Mouse (Mus musculus): ENCODE data around the gene Krt76.

The Krt76 gene

GRCm38 (mm10) chr15:101892820-101893219 is at the start of gene Krt76:
Gene Krt76 (minus strand): TSS chr15:101892920.
- no peak for DNase-seq (ENCODE audit: low spot score in 2 of 2)

GRCm38 (mm10) chr15:101941948-101942347 is 49.2 kb upstream of the Krt76 start:
- DNase-seq (ENCODE audit: low spot score in 2 of 2): no peak

GRCm38 (mm10) chr15:101940274-101940829 is 47.6 kb upstream of the Krt76 start, which contains the start of gene Krt79:
Gene Krt79 (minus strand): TSS chr15:101940324.
- no peak for DNase-seq (ENCODE audit: low spot score in 2 of 2)

GRCm38 (mm10) chr15:101938600-101939308 is 46.0 kb upstream of the Krt76 start:
- DNase-seq (ENCODE audit: low spot score in 2 of 2): no peak

GRCm38 (mm10) chr15:101933024-101933423 is 40.3 kb upstream of the Krt76 start:
- no peak for DNase-seq (ENCODE audit: low spot score in 2 of 2)

GRCm38 (mm10) chr15:101929666-101930065 is 36.9 kb upstream of the Krt76 start:
- no peak for DNase-seq (ENCODE audit: low spot score in 2 of 2)

GRCm38 (mm10) chr15:101929087-101929486 is 36.4 kb upstream of the Krt76 start:
- DNase-seq (ENCODE audit: low spot score in 2 of 2): no peak

GRCm38 (mm10) chr15:101927340-101928080 is 34.8 kb upstream of the Krt76 start:
- no peak for DNase-seq (ENCODE audit: low spot score in 2 of 2)

GRCm38 (mm10) chr15:101925041-101925440 is 32.3 kb upstream of the Krt76 start:
- no peak for DNase-seq (ENCODE audit: low spot score in 2 of 2)

- no peak for DNase-seq (ENCODE audit: low spot score in 2 of 2)
Observed at GRCm38 (mm10) chr15:101924635-101925034, 31.9 kb upstream of the Krt76 start, which contains the start of gene Krt4. Gene Krt4 (minus strand): TSS chr15:101924735.

GRCm38 (mm10) chr15:101922296-101922695 is 29.6 kb upstream of the Krt76 start:
- no peak for DNase-seq (ENCODE audit: low spot score in 2 of 2)

GRCm38 (mm10) chr15:101916072-101916471 is 23.4 kb upstream of the Krt76 start:
- DNase-seq (ENCODE audit: low spot score in 2 of 2): no peak

GRCm38 (mm10) chr15:101904849-101905248 is 12.1 kb upstream of the Krt76 start:
- DNase-seq (ENCODE audit: low spot score in 2 of 2): no peak

- no peak for DNase-seq (ENCODE audit: low spot score in 2 of 2)
Observed at GRCm38 (mm10) chr15:101902171-101903149, 9.7 kb upstream of the Krt76 start.

GRCm38 (mm10) chr15:101895216-101895615 is 2.5 kb upstream of the Krt76 start:
- no peak for DNase-seq (ENCODE audit: low spot score in 2 of 2)

- DNase-seq (ENCODE audit: low spot score in 2 of 2): no peak
Observed at GRCm38 (mm10) chr15:101879776-101880175, 12.9 kb downstream of the Krt76 start.

- DNase-seq (ENCODE audit: low spot score in 2 of 2): no peak
Observed at GRCm38 (mm10) chr15:101878041-101878440, 14.7 kb downstream of the Krt76 start.

GRCm38 (mm10) chr15:101874383-101874782 is 18.3 kb downstream of the Krt76 start:
- DNase-seq (ENCODE audit: low spot score in 2 of 2): no peak

- DNase-seq (ENCODE audit: low spot score in 2 of 2): no peak
Observed at GRCm38 (mm10) chr15:101873231-101873630, 19.5 kb downstream of the Krt76 start.

- no peak for DNase-seq (ENCODE audit: low spot score in 2 of 2)
Observed at GRCm38 (mm10) chr15:101869431-101869830, 23.3 kb downstream of the Krt76 start, which contains the start of gene Krt77. Gene Krt77 (minus strand): TSS chr15:101869705.

- DNase-seq (ENCODE audit: low spot score in 2 of 2): no peak
Observed at GRCm38 (mm10) chr15:101866754-101867153, 26.0 kb downstream of the Krt76 start.

All from spleen, postnatal 36 days (tissue).